Mouse (Mus musculus) cortical plate, adult 2 months (tissue): ENCODE measurements around the gene Rpl7a.

Source experiments
- CTCF ChIP-seq: fragments of 200-500 bp; IDR thresholded peaks from 2 replicates; pipeline ENCODE4 v1.5.1; 2011; ENCODE audit warnings: mild to moderate bottlenecking, control low read depth, low read length; ENCODE audit not compliant: insufficient read depth; ENCODE audit errors: extremely low read depth
- POLR2A ChIP-seq: fragments of 200-500 bp; IDR thresholded peaks from 2 replicates; pipeline ENCODE4 v1.6.1; 2011; ENCODE audit warnings: mild to moderate bottlenecking, low read length, control low read depth; ENCODE audit not compliant: insufficient read depth; ENCODE audit errors: extremely low read depth

DNA sequence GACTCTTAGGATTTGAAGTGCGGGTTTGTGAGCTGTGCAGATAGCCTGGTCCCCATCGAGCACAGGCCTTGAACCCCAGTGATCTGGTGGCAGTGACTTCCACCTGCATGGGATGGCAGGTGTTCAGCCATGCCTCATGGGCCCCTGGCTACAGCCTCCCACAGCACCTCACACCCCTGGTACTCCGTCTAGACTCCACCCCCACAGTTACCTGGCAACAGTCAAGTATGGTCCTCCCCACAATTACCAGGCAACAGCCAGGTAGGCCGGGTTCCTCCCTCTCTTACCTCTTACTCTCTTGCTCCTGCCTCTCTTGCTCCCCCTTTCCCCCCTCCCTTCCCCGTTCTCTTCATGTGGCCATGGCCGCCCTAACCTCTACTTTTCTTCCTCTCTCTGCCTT is 39.9 kb upstream of the Rpl7a start:
- TF ChIP-seq POLR2A (no peak), CTCF (no peak)
